Mouse (Mus musculus) MEL (cell line): ENCODE measurements at regions not wholly inside any gene's neighbourhood (a gene's known extent, or its start where the extent isn't known, plus 50 kb on each side); places are given as distances from the start of the nearest gene placed in this dataset.

Experiments used
- DNase-seq: peaks from one replicate; pipeline ENCODE4 v3.0.0; 2011; ENCODE audit warnings: low read depth, low spot score
- H3K27ac ChIP-seq: 2 replicates; pipeline ENCODE4 v1.5.1; 2012; ENCODE audit warnings: low read depth, mild to moderate bottlenecking, control low read depth, low read length, moderate library complexity; ENCODE audit not compliant: control insufficient read depth
- H3K27me3 ChIP-seq, 2 experiments: fragments of 150-350 bp in 1 of 2; sonication (generic) in 1 of 2; 2 replicates each; pipeline ENCODE4 v1.6.1; 2012; ENCODE audit warnings: low read length in 2 of 2, mild to moderate bottlenecking in 2 of 2, improper control_type of control experiment in 1 of 2, moderate library complexity in 1 of 2; ENCODE audit not compliant: insufficient read depth in 2 of 2, control insufficient read depth in 1 of 2
- H3K36me3 ChIP-seq, 2 experiments: 2 replicates each; pipeline ENCODE4 v1.6.1; 2012 to 2014; ENCODE audit warnings: low read length in 2 of 2, improper control_type of control experiment in 1 of 2, inconsistent platforms in 1 of 2, mild to moderate bottlenecking in 1 of 2; ENCODE audit not compliant: insufficient read depth in 2 of 2, control insufficient read depth in 1 of 2
- H3K4me1 ChIP-seq, 2 experiments: fragments of 150-350 bp in 1 of 2; sonication (generic) in 1 of 2; 2 replicates each; pipeline ENCODE4 v1.6.1; 2012; ENCODE audit warnings: low read length in 2 of 2, improper control_type of control experiment in 1 of 2, mild to moderate bottlenecking in 1 of 2; ENCODE audit not compliant: insufficient read depth in 2 of 2, control insufficient read depth in 1 of 2
- H3K4me3 ChIP-seq, 2 experiments: fragments of 150-350 bp in 1 of 2; sonication (generic) in 1 of 2; 2 replicates each; pipeline ENCODE4 v1.5.1; 2012; ENCODE audit warnings: low read depth in 2 of 2, low read length in 2 of 2, mild to moderate bottlenecking in 2 of 2, moderate library complexity in 2 of 2, control low read depth in 1 of 2, improper control_type of control experiment in 1 of 2; ENCODE audit not compliant: control insufficient read depth in 1 of 2, insufficient read depth in 1 of 2
- H3K79me2 ChIP-seq: 2 replicates; pipeline ENCODE4 v1.6.1; 2012; ENCODE audit warnings: mild to moderate bottlenecking, low read length, moderate library complexity; ENCODE audit not compliant: control insufficient read depth, poor library complexity, insufficient read depth
- H3K9ac ChIP-seq: 2 replicates; pipeline ENCODE4 v1.6.1; 2012; ENCODE audit warnings: low read depth, mild to moderate bottlenecking, control low read depth, low read length, moderate library complexity; ENCODE audit not compliant: control insufficient read depth, poor library complexity, severe bottlenecking
- H3K9me3 ChIP-seq: fragments of 150-350 bp; sonication (generic); replicated peaks from 2 replicates; pipeline ENCODE4 v1.6.1; 2012; ENCODE audit warnings: mild to moderate bottlenecking, low read length, improper control_type of control experiment, moderate library complexity; ENCODE audit not compliant: insufficient read depth
- BHLHE40 ChIP-seq: IDR thresholded peaks from 2 replicates; pipeline ENCODE4 v1.6.1; 2012; ENCODE audit warnings: low read depth, mild to moderate bottlenecking, inconsistent platforms, low read length, improper control_type of control experiment, borderline replicate concordance
- CTCF ChIP-seq, 3 experiments: IDR thresholded peaks in 2 of 3; conservative IDR thresholded peaks in 1 of 3; 2 replicates each; pipeline ENCODE4 v1.5.1; 2011 to 2012; ENCODE audit warnings: low read length in 3 of 3, low read depth in 2 of 3, mild to moderate bottlenecking in 2 of 3, improper control_type of control experiment in 1 of 3, inconsistent platforms in 1 of 3, mixed read lengths in 1 of 3, moderate library complexity in 1 of 3; ENCODE audit not compliant: control insufficient read depth in 1 of 3, insufficient read depth in 1 of 3, poor library complexity in 1 of 3, severe bottlenecking in 1 of 3
- E2F4 ChIP-seq: IDR thresholded peaks from 2 replicates; pipeline ENCODE4 v1.6.1; 2011; ENCODE audit warnings: low read depth, low read length, improper control_type of control experiment, borderline replicate concordance
- EP300 ChIP-seq, 2 experiments: IDR thresholded peaks; 2 replicates each; pipeline ENCODE4 v1.6.1; 2011; ENCODE audit warnings: improper control_type of control experiment in 2 of 2, low read length in 2 of 2, low read depth in 1 of 2, mild to moderate bottlenecking in 1 of 2
- MAFK ChIP-seq: IDR thresholded peaks from 2 replicates; pipeline ENCODE4 v1.6.1; 2011; ENCODE audit warnings: low read depth, mild to moderate bottlenecking, low read length, improper control_type of control experiment, borderline replicate concordance
- MAX ChIP-seq: IDR thresholded peaks from 2 replicates; pipeline ENCODE4 v1.6.1; 2011; ENCODE audit warnings: low read length, improper control_type of control experiment
- MYB ChIP-seq: IDR thresholded peaks from 2 replicates; pipeline ENCODE4 v1.6.1; 2011; ENCODE audit warnings: mild to moderate bottlenecking, low read depth, low read length, improper control_type of control experiment
- MYC ChIP-seq: IDR thresholded peaks from 2 replicates; pipeline ENCODE4 v1.6.1; 2011; ENCODE audit warnings: low read depth, mild to moderate bottlenecking, low read length, improper control_type of control experiment, moderate library complexity
- NRF1 ChIP-seq: IDR thresholded peaks from 2 replicates; pipeline ENCODE4 v1.6.1; 2014; ENCODE audit warnings: low read depth, mild to moderate bottlenecking, inconsistent platforms, low read length, improper control_type of control experiment, moderate library complexity; ENCODE audit not compliant: poor library complexity, insufficient read depth, severe bottlenecking
- POLR2AphosphoS5 ChIP-seq: IDR thresholded peaks from 2 replicates; pipeline ENCODE4 v1.6.1; 2012; ENCODE audit warnings: low read depth, borderline replicate concordance, mild to moderate bottlenecking, inconsistent platforms, low read length, moderate library complexity, mixed read lengths
- RAD21 ChIP-seq: IDR thresholded peaks from 2 replicates; pipeline ENCODE4 v1.6.1; 2011; ENCODE audit warnings: mild to moderate bottlenecking, low read depth, low read length, improper control_type of control experiment
- RCOR1 ChIP-seq: IDR thresholded peaks from 2 replicates; pipeline ENCODE4 v1.6.1; 2012; ENCODE audit warnings: low read depth, mild to moderate bottlenecking, inconsistent platforms, low read length, improper control_type of control experiment
- TBP ChIP-seq: IDR thresholded peaks from 2 replicates; pipeline ENCODE4 v1.8.0; 2011; ENCODE audit warnings: low read depth, low read length, improper control_type of control experiment
- TCF12 ChIP-seq: IDR thresholded peaks from 2 replicates; pipeline ENCODE4 v1.6.1; 2014; ENCODE audit warnings: low read depth, mild to moderate bottlenecking, inconsistent platforms, low read length, improper control_type of control experiment, moderate library complexity
- UBTF ChIP-seq: IDR thresholded peaks from 2 replicates; pipeline ENCODE4 v1.6.1; 2012; ENCODE audit warnings: low read depth, mild to moderate bottlenecking, inconsistent platforms, low read length, improper control_type of control experiment, moderate library complexity, borderline replicate concordance; ENCODE audit not compliant: insufficient read depth
- ZC3H11A ChIP-seq: IDR thresholded peaks from 2 replicates; pipeline ENCODE4 v1.6.1; 2012; ENCODE audit warnings: low read depth, mild to moderate bottlenecking, inconsistent platforms, low read length, improper control_type of control experiment

GRCm38 (mm10) chr16:29706996-29707395 is 127.9 kb downstream of the Opa1 start:
- no peak overlapping the region for H3K27ac ChIP-seq
- H3K4me3 ChIP-seq = no peak overlapping the region
- no peak overlapping the region for H3K9ac ChIP-seq
- no peaks in the 10 kb centered on the region for H3K79me2 ChIP-seq
- H3K4me1 ChIP-seq = no peaks in the 10 kb centered on the region
- TF ChIP-seq MYC (no peak), RAD21 (no peak), UBTF (no peak), MYB (no peak), NRF1 (no peak), EP300 (IDR thresholded peaks at IDR 0.05; ENCODE audit: low read depth in 1 of 2, low read length in 2 of 2) (no peak), TBP (no peak), BHLHE40 (no peak), TCF12 (no peak), MAX (no peak), E2F4 (no peak), RCOR1 (no peak)
- no peak for DNase-seq
- H3K27me3 ChIP-seq = peaks cover 6 to 13% of the 10 kb centered on the region in 2 experiments
- H3K9me3 ChIP-seq = no peaks in the 10 kb centered on the region
- no peaks in the 10 kb centered on the region for H3K36me3 ChIP-seq

GRCm38 (mm10) chr16:29707656-29708055 is 128.5 kb downstream of the Opa1 start:
- H3K4me3 ChIP-seq = no peak overlapping the region
- no peak for DNase-seq
- TF ChIP-seq TCF12 (no peak), MYB (no peak), POLR2AphosphoS5 (no peak), CTCF (IDR thresholded peaks at IDR 0.05 in 2 of 3, conservative IDR thresholded peaks at IDR 0.05 in 1 of 3; ENCODE audit: control insufficient read depth in 1 of 3, insufficient read depth in 1 of 3, low read depth in 2 of 3, low read length in 3 of 3, poor library complexity in 1 of 3, severe bottlenecking in 1 of 3) (no peak), MAFK (no peak), ZC3H11A (no peak), NRF1 (no peak), MYC (no peak)
- no peaks in the 10 kb centered on the region for H3K9me3 ChIP-seq
- H3K79me2 ChIP-seq = no peaks in the 10 kb centered on the region
- H3K36me3 ChIP-seq = no peaks in the 10 kb centered on the region
- peaks cover 6 to 13% of the 10 kb centered on the region in 2 experiments for H3K27me3 ChIP-seq
- H3K4me1 ChIP-seq = no peaks in the 10 kb centered on the region
- no peak overlapping the region for H3K9ac ChIP-seq
- H3K27ac ChIP-seq = no peak overlapping the region
